ENCODE assay signal across 21 mouse cellular contexts in genomic region chr3:101488204-101488603, GRCm38 (mm10).
DNase-seq lines count a peak whose midpoint lies in the region; ATAC-seq and TF ChIP-seq lines count a peak whose summit lies in the region.
"Had no signal": no experiment of that assay in that cellular context is flagged by ENCODE, and none has a peak within 500 bp of the region (broad histone marks: within the 10 kb centered on the region; RNA-seq: fewer than 3 reads in every experiment).

No protein-coding gene starts in this region.

- TF ChIP-seq EP300 in MEL (IDR thresholded peaks at IDR 0.05; ENCODE audit: low read depth in 1 of 2, low read length in 2 of 2): no peak

- TF ChIP-seq RAD21 in MEL (IDR thresholded peaks at IDR 0.05; ENCODE audit: low read depth, low read length): no peak

- no peaks in the 10 kb centered on the region for H3K79me2 ChIP-seq in liver, adult 2 months (ENCODE audit: control insufficient read depth, insufficient read depth, low read length)
- H3K79me2 ChIP-seq in MEL (ENCODE audit: control insufficient read depth, insufficient read depth, low read length, poor library complexity): no peaks in the 10 kb centered on the region

- no peak overlapping the region for H3K4me3 ChIP-seq in liver, adult 2 months (ENCODE audit: insufficient read depth, low read depth, low read length)
- no peak overlapping the region for H3K4me3 ChIP-seq in midbrain, embryonic 11.5 days (ENCODE audit: low read depth, low read length)
- H3K4me3 ChIP-seq in midbrain, embryonic 14.5 days (replicated peaks; ENCODE audit: low read depth, low read length): no peak overlapping the region
- H3K4me3 ChIP-seq in MEL (ENCODE audit: control insufficient read depth in 1 of 2, insufficient read depth in 1 of 2, low read depth in 2 of 2, low read length in 2 of 2): no peak overlapping the region
- H3K4me3 ChIP-seq in heart, embryonic 12.5 days: no peak overlapping the region
- H3K4me3 ChIP-seq in forebrain, embryonic 10.5 days: no peak overlapping the region
- H3K4me3 ChIP-seq: embryonic facial prominence, embryonic 12.5 days; erythroblast, embryonic 14.5 days; forebrain, embryonic 13.5 days; heart, embryonic 15.5 days; hindbrain, embryonic 15.5 days; limb, embryonic 13.5 days; midbrain, embryonic 12.5 days had no signal

- no peaks in the 10 kb centered on the region for H3K9me3 ChIP-seq in midbrain, embryonic 11.5 days (ENCODE audit: control insufficient read depth, low read length)
- no peaks in the 10 kb centered on the region for H3K9me3 ChIP-seq in midbrain, embryonic 14.5 days (ENCODE audit: control insufficient read depth, low read length)
- no peaks in the 10 kb centered on the region for H3K9me3 ChIP-seq in MEL (replicated peaks; ENCODE audit: insufficient read depth, low read length)
- no peaks in the 10 kb centered on the region for H3K9me3 ChIP-seq in heart, embryonic 12.5 days (replicated peaks)
- H3K9me3 ChIP-seq in forebrain, embryonic 10.5 days: no peaks in the 10 kb centered on the region
- H3K9me3 ChIP-seq: embryonic facial prominence, embryonic 12.5 days; forebrain, embryonic 13.5 days; heart, embryonic 15.5 days; hindbrain, embryonic 15.5 days; limb, embryonic 13.5 days; midbrain, embryonic 12.5 days had no signal

- no peak overlapping the region for H3K27ac ChIP-seq in liver, adult 2 months (replicated peaks; ENCODE audit: insufficient read depth, low read depth, low read length)
- H3K27ac ChIP-seq in midbrain, embryonic 11.5 days (ENCODE audit: low read depth, low read length): no peak overlapping the region
- H3K27ac ChIP-seq in midbrain, embryonic 14.5 days (replicated peaks; ENCODE audit: low read depth, low read length): no peak overlapping the region
- H3K27ac ChIP-seq in MEL (ENCODE audit: control insufficient read depth, low read depth, low read length): no peak overlapping the region
- no peak overlapping the region for H3K27ac ChIP-seq in heart, embryonic 12.5 days (ENCODE audit: poor library complexity, severe bottlenecking)
- H3K27ac ChIP-seq in forebrain, embryonic 10.5 days: no peak overlapping the region
- H3K27ac ChIP-seq: embryonic facial prominence, embryonic 12.5 days; forebrain, embryonic 13.5 days; heart, embryonic 15.5 days; hindbrain, embryonic 15.5 days; limb, embryonic 13.5 days; midbrain, embryonic 12.5 days had no signal

- TF ChIP-seq CTCF in liver, adult 2 months (IDR thresholded peaks at IDR 0.05; ENCODE audit: low read depth, low read length): peak; percentile 52
- TF ChIP-seq CTCF in MEL (IDR thresholded peaks at IDR 0.05 in 2 of 3, conservative IDR thresholded peaks at IDR 0.05 in 1 of 3; ENCODE audit: control insufficient read depth in 1 of 3, insufficient read depth in 1 of 3, low read depth in 2 of 3, low read length in 3 of 3, poor library complexity in 1 of 3, severe bottlenecking in 1 of 3): peak; percentile 14 to 41 (median 18); a peak in 4 of 6 replicates

- ATAC-seq in midbrain, embryonic 11.5 days (ENCODE audit: low FRiP score): no peak
- no peak for ATAC-seq in midbrain, embryonic 14.5 days (ENCODE audit: low FRiP score, low TSS enrichment)
- 0 out of 2 replicates have a peak, but pooled peaks have one; percentile 31 for ATAC-seq in megakaryocyte progenitor cell, adult 5-6 weeks (replicated peaks; ENCODE audit: poor library complexity)
- no peak for ATAC-seq in heart, embryonic 12.5 days (ENCODE audit: insufficient number of reproducible peaks, low FRiP score)
- ATAC-seq: forebrain, embryonic 13.5 days had no signal

- no peak for TF ChIP-seq POLR2A in liver, adult 2 months (IDR thresholded peaks at IDR 0.05; ENCODE audit: extremely low read depth, insufficient read depth, low read length)
- TF ChIP-seq POLR2A in MEL (IDR thresholded peaks at IDR 0.05; ENCODE audit: control insufficient read depth in 1 of 2, insufficient read depth in 1 of 2, low read depth in 1 of 2, low read length in 2 of 2, poor library complexity in 1 of 2): no peak

- no peak overlapping the region for H3K9ac ChIP-seq in liver, adult 2 months (ENCODE audit: low read depth, low read length)
- H3K9ac ChIP-seq in midbrain, embryonic 11.5 days (ENCODE audit: low read length): no peak overlapping the region
- H3K9ac ChIP-seq in midbrain, embryonic 14.5 days (replicated peaks; ENCODE audit: low read length): no peak overlapping the region
- H3K9ac ChIP-seq in MEL (ENCODE audit: control insufficient read depth, low read depth, low read length, poor library complexity, severe bottlenecking): no peak overlapping the region
- H3K9ac ChIP-seq in heart, embryonic 12.5 days: no peak overlapping the region
- H3K9ac ChIP-seq: embryonic facial prominence, embryonic 12.5 days; forebrain, embryonic 13.5 days; heart, embryonic 15.5 days; hindbrain, embryonic 15.5 days; limb, embryonic 13.5 days; midbrain, embryonic 12.5 days had no signal

- no peak overlapping the region for H3K4me2 ChIP-seq in midbrain, embryonic 11.5 days
- H3K4me2 ChIP-seq in midbrain, embryonic 14.5 days (ENCODE audit: low read length): no peak overlapping the region
- H3K4me2 ChIP-seq in heart, embryonic 12.5 days: no peak overlapping the region
- H3K4me2 ChIP-seq: embryonic facial prominence, embryonic 12.5 days; forebrain, embryonic 13.5 days; heart, embryonic 15.5 days; hindbrain, embryonic 15.5 days; limb, embryonic 13.5 days; midbrain, embryonic 12.5 days had no signal

- H3K27me3 ChIP-seq in liver, adult 2 months (ENCODE audit: control insufficient read depth, insufficient read depth, low read length): no peaks in the 10 kb centered on the region
- H3K27me3 ChIP-seq in midbrain, embryonic 11.5 days (ENCODE audit: control insufficient read depth, insufficient read depth, low read length): no peaks in the 10 kb centered on the region
- no peaks in the 10 kb centered on the region for H3K27me3 ChIP-seq in midbrain, embryonic 14.5 days (ENCODE audit: control insufficient read depth, insufficient read depth, low read length)
- H3K27me3 ChIP-seq in MEL (ENCODE audit: control insufficient read depth in 1 of 2, insufficient read depth in 2 of 2, low read length in 2 of 2): no peaks in the 10 kb centered on the region
- H3K27me3 ChIP-seq in heart, embryonic 12.5 days (replicated peaks): no peaks in the 10 kb centered on the region
- H3K27me3 ChIP-seq in forebrain, embryonic 10.5 days (ENCODE audit: poor library complexity, severe bottlenecking): 0 out of 2 replicates have a peak, but pooled peaks cover 10% of the 10 kb centered on the region
- H3K27me3 ChIP-seq: embryonic facial prominence, embryonic 12.5 days; forebrain, embryonic 13.5 days; heart, embryonic 15.5 days; hindbrain, embryonic 15.5 days; limb, embryonic 13.5 days had no signal

- H3K36me3 ChIP-seq in liver, adult 2 months (ENCODE audit: control insufficient read depth, insufficient read depth, low read length): no peaks in the 10 kb centered on the region
- H3K36me3 ChIP-seq in midbrain, embryonic 11.5 days (ENCODE audit: control insufficient read depth, insufficient read depth, low read length): no peaks in the 10 kb centered on the region
- H3K36me3 ChIP-seq in midbrain, embryonic 14.5 days (ENCODE audit: control insufficient read depth, insufficient read depth, low read length): no peaks in the 10 kb centered on the region
- no peaks in the 10 kb centered on the region for H3K36me3 ChIP-seq in MEL (ENCODE audit: control insufficient read depth in 1 of 2, insufficient read depth in 2 of 2, low read length in 2 of 2)
- H3K36me3 ChIP-seq in heart, embryonic 12.5 days: no peaks in the 10 kb centered on the region
- no peaks in the 10 kb centered on the region for H3K36me3 ChIP-seq in forebrain, embryonic 10.5 days (replicated peaks)
- H3K36me3 ChIP-seq: embryonic facial prominence, embryonic 12.5 days; heart, embryonic 15.5 days; hindbrain, embryonic 15.5 days; limb, embryonic 13.5 days; midbrain, embryonic 12.5 days had no signal

- H3K4me1 ChIP-seq in liver, adult 2 months (ENCODE audit: control insufficient read depth, insufficient read depth, low read length): no peaks in the 10 kb centered on the region
- H3K4me1 ChIP-seq in midbrain, embryonic 11.5 days (ENCODE audit: control insufficient read depth, insufficient read depth, low read length): no peaks in the 10 kb centered on the region
- H3K4me1 ChIP-seq in midbrain, embryonic 14.5 days (ENCODE audit: control insufficient read depth, insufficient read depth, low read length): no peaks in the 10 kb centered on the region
- H3K4me1 ChIP-seq in MEL (ENCODE audit: control insufficient read depth in 1 of 2, insufficient read depth in 2 of 2, low read length in 2 of 2): peaks cover 0 to 5% of the 10 kb centered on the region in 2 experiments; a peak in 1 of 4 replicates
- H3K4me1 ChIP-seq in heart, embryonic 12.5 days (replicated peaks): no peaks in the 10 kb centered on the region
- H3K4me1 ChIP-seq in forebrain, embryonic 10.5 days: peaks cover 10% of the 10 kb centered on the region
- H3K4me1 ChIP-seq: embryonic facial prominence, embryonic 12.5 days; midbrain, embryonic 12.5 days had no signal

- no peak for DNase-seq in liver, adult 2 months (ENCODE audit: extremely low read depth, low read depth, low spot score)
- DNase-seq in liver: no peak
- peak; percentile 65 for DNase-seq in midbrain, embryonic 11.5 days (ENCODE audit: low spot score, missing footprints)
- DNase-seq in midbrain, embryonic 14.5 days: no peak
- DNase-seq in MEL (ENCODE audit: low read depth, low spot score): no peak
- no peak for DNase-seq in forebrain, embryonic 10.5 days (ENCODE audit: extremely low spot score, low spot score)
- DNase-seq: B cell, adult 2 months; cerebellum, adult 18-20 months; cerebellum, postnatal 25 days; kidney, adult 18-20 months; kidney, postnatal 10 days; lung, adult 18-20 months had no signal

- 74% methylated on average over 7 of the region's 7 CpGs for WGBS in liver, adult 2 months
- 83% methylated on average over 7 of the region's 7 CpGs for WGBS in midbrain, embryonic 11.5 days
- WGBS in midbrain, embryonic 14.5 days: 82% methylated on average over 7 of the region's 7 CpGs
- 68% methylated on average over 7 of the region's 7 CpGs for whole genome bisulfite sequencing in heart, embryonic 12.5 days
- 81% methylated on average over 7 of the region's 7 CpGs for WGBS in forebrain, embryonic 10.5 days

TF ChIP-seq in MEL, 35 proteins besides CTCF, POLR2A, EP300 and RAD21 (continues in another document):
- no peak for TF ChIP-seq POLR2AphosphoS5 (IDR thresholded peaks at IDR 0.05; ENCODE audit: borderline replicate concordance, low read depth, low read length)
- no peak for TF ChIP-seq KAT2A (conservative IDR thresholded peaks at IDR 0.05; ENCODE audit: low read depth, low read length)
- TF ChIP-seq USF2 (IDR thresholded peaks at IDR 0.05; ENCODE audit: borderline replicate concordance in 1 of 2, insufficient read depth in 1 of 2, low read depth in 1 of 2, low read length in 2 of 2): no peak
- no peak for TF ChIP-seq UBTF (IDR thresholded peaks at IDR 0.05; ENCODE audit: borderline replicate concordance, insufficient read depth, low read depth, low read length)
- no peak for TF ChIP-seq USF1 (IDR thresholded peaks at IDR 0.05; ENCODE audit: low read depth, low read length)
- TF ChIP-seq RCOR1 (IDR thresholded peaks at IDR 0.05; ENCODE audit: low read depth, low read length): no peak
- TF ChIP-seq GATA1 (IDR thresholded peaks at IDR 0.05; ENCODE audit: low read depth, low read length): no peak
- no peak for TF ChIP-seq MYC (IDR thresholded peaks at IDR 0.05; ENCODE audit: low read depth, low read length)
- no peak for TF ChIP-seq ZNF384 (IDR thresholded peaks at IDR 0.05; ENCODE audit: low read depth, low read length)
